Mouse (Mus musculus) heart, embryonic 12.5 days (tissue): ENCODE data around the gene Tac2. TPM values are rescaled to one million over a fixed set of nuclear protein-coding genes. Genes with fewer than 3 reads are reported as not detected.

Source experiments
- ATAC-seq: fragments of 200-750 bp; cut with Nextera tagmentation; 2 replicates; pipeline ENCODE4 v1.8.0; 2017; ENCODE audit warnings: moderate TSS enrichment, moderate library complexity; ENCODE audit not compliant: insufficient number of reproducible peaks, low FRiP score
- H3K27ac ChIP-seq: fragments of 300-500 bp; sonication (generic); 2 replicates; pipeline ENCODE4 v1.5.1; 2016; ENCODE audit warnings: mild to moderate bottlenecking, moderate library complexity; ENCODE audit not compliant: poor library complexity, severe bottlenecking
- H3K27me3 ChIP-seq: fragments of 300-500 bp; sonication (generic); replicated peaks from 2 replicates; pipeline ENCODE4 v1.6.1; 2016; ENCODE audit warnings: mild to moderate bottlenecking, moderate library complexity
- H3K36me3 ChIP-seq: fragments of 300-500 bp; sonication (generic); 2 replicates; pipeline ENCODE4 v1.6.1; 2016; ENCODE audit warnings: mild to moderate bottlenecking, moderate library complexity
- H3K4me1 ChIP-seq: fragments of 300-500 bp; sonication (generic); replicated peaks from 2 replicates; pipeline ENCODE4 v1.6.1; 2016; ENCODE audit warnings: mild to moderate bottlenecking
- H3K4me2 ChIP-seq: fragments of 300-500 bp; sonication (generic); 2 replicates; pipeline ENCODE4 v1.6.1; 2016; ENCODE audit warnings: mild to moderate bottlenecking, moderate library complexity
- H3K4me3 ChIP-seq: fragments of 300-500 bp; sonication (generic); 2 replicates; pipeline ENCODE4 v1.5.1; 2016; ENCODE audit warnings: mild to moderate bottlenecking
- H3K9ac ChIP-seq: fragments of 300-500 bp; sonication (generic); 2 replicates; pipeline ENCODE4 v1.6.1; 2016; ENCODE audit warnings: mild to moderate bottlenecking, moderate library complexity
- H3K9me3 ChIP-seq: fragments of 300-500 bp; sonication (generic); replicated peaks from 2 replicates; pipeline ENCODE4 v1.6.1; 2016; ENCODE audit warnings: mild to moderate bottlenecking, moderate library complexity
- WGBS: fragments of 180-500 bp; shearing (Covaris S2); methylation state at CpG from one replicate; pipeline ENCODE4 v1.1.7; 2016; 5-methylcytosine and 5-hydroxymethylcytosine counted together
- polyA plus RNA-seq: library from polyadenylated mRNA; unstranded; fragments of >200 nt; fragmentation: Nextera tagmentation; extraction: Ambion mirVana; gene quantifications from 2 replicates; pipeline ENCODE4 v1.2.1, GENCODE M21; 2016

The Tac2 gene
- polyA plus RNA-seq, 1 experiment from 2014 or later = 16.9 TPM

- Histone ChIP-seq H3K4me2 (peak overlapping the region; percentile 77), H3K36me3 (peaks cover 35% of the 10 kb centered on the region), H3K9ac (peak overlapping the region; percentile 99), H3K27ac (peak overlapping the region; percentile 74), H3K9me3 (no peaks in the 10 kb centered on the region), H3K27me3 (no peaks in the 10 kb centered on the region), H3K4me3 (peak overlapping the region; percentile 99), H3K4me1 (peaks cover 14% of the 10 kb centered on the region)
- WGBS = under 1% methylated on average over 50 of the region's 55 CpGs
- ATAC-seq = peak; percentile 63
Observed at GRCm38 (mm10) chr10:127739661-127740161, 15.4 kb downstream of the Tac2 start.

- Histone ChIP-seq H3K4me3 (no peak overlapping the region), H3K4me1 (peaks cover 29% of the 10 kb centered on the region), H3K9me3 (no peaks in the 10 kb centered on the region), H3K9ac (no peak overlapping the region), H3K4me2 (no peak overlapping the region), H3K27ac (no peak overlapping the region), H3K27me3 (no peaks in the 10 kb centered on the region), H3K36me3 (peaks cover 68% of the 10 kb centered on the region)
- 67% methylated on average over 5 of the region's 5 CpGs for WGBS
- no peak for ATAC-seq
Observed at GRCm38 (mm10) chr10:127744661-127745060, 20.4 kb downstream of the Tac2 start.

- Histone ChIP-seq H3K4me3 (no peak overlapping the region), H3K9ac (no peak overlapping the region), H3K27me3 (no peaks in the 10 kb centered on the region), H3K4me2 (no peak overlapping the region), H3K9me3 (no peaks in the 10 kb centered on the region), H3K36me3 (peaks cover 71% of the 10 kb centered on the region), H3K4me1 (peaks cover 31% of the 10 kb centered on the region), H3K27ac (no peak overlapping the region)
- WGBS = 68% methylated on average over 5 of the region's 5 CpGs
- no peak for ATAC-seq
Observed at GRCm38 (mm10) chr10:127745886-127746285, 21.6 kb downstream of the Tac2 start.

GRCm38 (mm10) chr10:127747254-127747653, 23.0 kb downstream of the Tac2 start:
- WGBS = 70% methylated on average over 8 of the region's 8 CpGs
- Histone ChIP-seq H3K4me1 (peaks cover 31% of the 10 kb centered on the region), H3K36me3 (peaks cover 60% of the 10 kb centered on the region), H3K9ac (peak overlapping the region; percentile 44; the same call in 1 of the 2 replicates), H3K27me3 (no peaks in the 10 kb centered on the region), H3K4me2 (peak overlapping the region; percentile 61), H3K27ac (peak overlapping the region; percentile 45), H3K4me3 (peak overlapping the region; percentile 48; the same call in 1 of the 2 replicates), H3K9me3 (no peaks in the 10 kb centered on the region)
- ATAC-seq = no peak

- no peaks in the 10 kb centered on the region for H3K27me3 ChIP-seq
- H3K9ac ChIP-seq = peak overlapping the region; percentile 72
- H3K9me3 ChIP-seq = no peaks in the 10 kb centered on the region
- H3K36me3 ChIP-seq = peaks cover 42% of the 10 kb centered on the region
- H3K4me2 ChIP-seq = peak overlapping the region; percentile 61
- peak overlapping the region; percentile 75 for H3K27ac ChIP-seq
- 5% methylated on average over 8 of the region's 8 CpGs for WGBS
- ATAC-seq = no peak
- peak overlapping the region; percentile 48 for H3K4me3 ChIP-seq
- H3K4me1 ChIP-seq = peaks cover 31% of the 10 kb centered on the region
Observed at GRCm38 (mm10) chr10:127748847-127749612, 24.8 kb downstream of the Tac2 start.

GRCm38 (mm10) chr10:127750136-127750777, 26.0 kb downstream of the Tac2 start:
- peak overlapping the region; percentile 75 for H3K27ac ChIP-seq
- peaks cover 30% of the 10 kb centered on the region for H3K36me3 ChIP-seq
- ATAC-seq = no peak
- H3K4me2 ChIP-seq = peak overlapping the region; percentile 61
- peak overlapping the region; percentile 72 for H3K9ac ChIP-seq
- 42% methylated on average over 24 of the region's 24 CpGs for WGBS
- H3K4me1 ChIP-seq = peaks cover 41% of the 10 kb centered on the region
- no peaks in the 10 kb centered on the region for H3K9me3 ChIP-seq
- peak overlapping the region; percentile 48 for H3K4me3 ChIP-seq
- H3K27me3 ChIP-seq = no peaks in the 10 kb centered on the region

GRCm38 (mm10) chr10:127751548-127751947, 27.3 kb downstream of the Tac2 start, which contains the start of gene Gpr182:
Gene Gpr182 (minus strand): TSS chr10:127751732.
- peak within 1 kb of the TSS; percentile 72 for H3K9ac ChIP-seq
- WGBS = 27% methylated on average over 8 of the region's 8 CpGs
- H3K4me2 ChIP-seq = peak within 1 kb of the TSS; percentile 61
- H3K9me3 ChIP-seq = no peaks in the 10 kb centered on the region
- H3K4me1 ChIP-seq = peaks cover 46% of the 10 kb centered on the region
- H3K36me3 ChIP-seq = peaks cover 22% of the 10 kb centered on the region
- peak within 1 kb of the TSS; percentile 48 for H3K4me3 ChIP-seq
- peak within 1 kb of the TSS; percentile 75 for H3K27ac ChIP-seq
- H3K27me3 ChIP-seq = no peaks in the 10 kb centered on the region
- peak; percentile 78 for ATAC-seq

- H3K27me3 ChIP-seq = no peaks in the 10 kb centered on the region
- H3K4me1 ChIP-seq = peaks cover 25% of the 10 kb centered on the region; the same call in 1 of the 2 replicates
- 0 out of 2 replicates have a peak, but pooled peaks have one; percentile 37 for ATAC-seq
- H3K27ac ChIP-seq = peak overlapping the region; percentile 72
- H3K9me3 ChIP-seq = peaks cover 6% of the 10 kb centered on the region; the same call in 1 of the 2 replicates
- H3K36me3 ChIP-seq = 0 out of 2 replicates have a peak, but pooled peaks cover 3% of the 10 kb centered on the region
- H3K4me2 ChIP-seq = no peak overlapping the region
- no peak overlapping the region for H3K4me3 ChIP-seq
- H3K9ac ChIP-seq = no peak overlapping the region
- WGBS = 65% methylated on average over 6 of the region's 6 CpGs
Observed at GRCm38 (mm10) chr10:127754566-127755166, 30.4 kb downstream of the Tac2 start.

- H3K27ac ChIP-seq = peak overlapping the region; percentile 72
- no peak for ATAC-seq
- no peak overlapping the region for H3K4me2 ChIP-seq
- no peak overlapping the region for H3K4me3 ChIP-seq
- H3K9ac ChIP-seq = no peak overlapping the region
- H3K27me3 ChIP-seq = no peaks in the 10 kb centered on the region
- H3K36me3 ChIP-seq = no peaks in the 10 kb centered on the region
- 44% methylated on average over 3 of the region's 3 CpGs for WGBS
- H3K9me3 ChIP-seq = peaks cover 6% of the 10 kb centered on the region; the same call in 1 of the 2 replicates
- H3K4me1 ChIP-seq = peaks cover 20% of the 10 kb centered on the region; the same call in 1 of the 2 replicates
Observed at GRCm38 (mm10) chr10:127755246-127755645, 31.0 kb downstream of the Tac2 start.

GRCm38 (mm10) chr10:127755770-127756468, 31.6 kb downstream of the Tac2 start:
- Histone ChIP-seq H3K4me2 (peak overlapping the region; percentile 62), H3K27me3 (no peaks in the 10 kb centered on the region), H3K9ac (peak overlapping the region; percentile 52; the same call in 1 of the 2 replicates), H3K27ac (peak overlapping the region; percentile 80), H3K4me3 (peak overlapping the region; percentile 23), H3K4me1 (peaks cover 18% of the 10 kb centered on the region; the same call in 1 of the 2 replicates), H3K36me3 (no peaks in the 10 kb centered on the region), H3K9me3 (peaks cover 6% of the 10 kb centered on the region; the same call in 1 of the 2 replicates)
- peak; percentile 64 for ATAC-seq
- WGBS = 11% methylated on average over 17 of the region's 18 CpGs
